Comparison of ENCODE assay signal across 9 mouse cellular contexts in the genomic region with DNA sequence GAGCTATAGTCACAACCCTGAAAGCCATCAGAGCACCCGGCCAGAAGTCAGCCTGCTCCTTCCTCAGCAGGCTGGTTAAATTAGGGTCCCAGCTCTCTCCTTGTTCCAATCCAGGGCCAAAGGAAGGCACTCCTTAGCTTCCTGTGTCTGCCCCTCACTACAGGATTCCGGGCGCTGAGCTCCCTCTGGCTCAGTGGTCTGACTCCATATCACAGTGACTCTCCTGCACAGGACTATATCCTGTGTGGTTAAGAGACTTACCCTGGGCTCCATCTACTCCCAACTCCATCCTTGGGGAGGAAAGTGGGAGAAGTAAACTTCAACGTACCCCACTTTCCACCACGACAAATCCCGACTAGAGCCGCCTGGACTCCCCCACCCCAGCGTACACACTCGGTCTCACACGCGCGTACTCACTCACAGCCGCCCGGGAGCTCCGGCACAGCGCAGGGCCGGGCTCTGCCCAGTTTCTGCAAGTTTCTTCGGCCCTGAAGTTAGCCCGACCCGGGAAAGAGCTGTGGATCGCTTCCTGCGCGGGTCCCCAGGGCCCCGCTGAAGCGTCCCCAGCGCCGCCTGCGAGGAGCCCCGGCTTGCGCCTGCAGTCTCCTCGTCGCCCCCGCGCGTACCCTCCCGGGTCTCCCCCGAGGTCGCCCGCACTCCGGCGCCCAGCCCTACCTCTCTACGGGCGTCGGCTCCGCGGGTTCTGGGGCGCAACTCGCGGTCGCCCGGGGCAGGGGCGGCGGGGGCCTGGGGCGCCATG. TPM values are rescaled to one million over a fixed set of nuclear protein-coding genes. Genes with fewer than 3 reads are reported as not detected.
DNase-seq lines count a peak whose midpoint lies in the region; ATAC-seq lines count a peak whose summit lies in the region.
"Had no signal": no experiment of that assay in that cellular context is flagged by ENCODE, and none has a peak within 500 bp of the region (broad histone marks: within the 10 kb centered on the region; RNA-seq: fewer than 3 reads in every experiment).

No protein-coding gene starts in this region.

- DNase-seq in adrenal gland, adult (ENCODE audit: inconsistent age in 2 of 2, low spot score in 1 of 2): peak; percentile 50 to 81
- DNase-seq in adrenal gland, adult 8-10 months: no peak
- peak; percentile 17 to 26 for DNase-seq in urinary bladder, postnatal 36 days (ENCODE audit: low spot score in 2 of 2)
- DNase-seq in urinary bladder, postnatal 10 days (ENCODE audit: low spot score): no peak
- peak; percentile 59 for DNase-seq in lung, postnatal 10 days

- peak overlapping the region; percentile 90 for H3K9ac ChIP-seq in forebrain, embryonic 16.5 days (replicated peaks; ENCODE audit: low read depth, low read length)
- H3K9ac ChIP-seq in hindbrain, embryonic 16.5 days (ENCODE audit: low read depth, low read length): peak overlapping the region; percentile 79
- H3K9ac ChIP-seq in stomach, embryonic 14.5 days (replicated peaks; ENCODE audit: low read depth, low read length): peak overlapping the region; percentile 98

- H3K36me3 ChIP-seq in forebrain, embryonic 16.5 days (ENCODE audit: control insufficient read depth, insufficient read depth): no peaks in the 10 kb centered on the region
- no peaks in the 10 kb centered on the region for H3K36me3 ChIP-seq in hindbrain, embryonic 16.5 days (ENCODE audit: control insufficient read depth, insufficient read depth, low read length)
- no peaks in the 10 kb centered on the region for H3K36me3 ChIP-seq in stomach, embryonic 14.5 days (ENCODE audit: control insufficient read depth, insufficient read depth, low read length)

- H3K9me3 ChIP-seq in forebrain, embryonic 16.5 days (ENCODE audit: control insufficient read depth, low read length): no peaks in the 10 kb centered on the region
- no peaks in the 10 kb centered on the region for H3K9me3 ChIP-seq in hindbrain, embryonic 16.5 days (ENCODE audit: control insufficient read depth, low read length)
- no peaks in the 10 kb centered on the region for H3K9me3 ChIP-seq in stomach, embryonic 14.5 days (ENCODE audit: control insufficient read depth, low read depth, low read length)

- no peaks in the 10 kb centered on the region for H3K27me3 ChIP-seq in forebrain, embryonic 16.5 days (replicated peaks; ENCODE audit: control insufficient read depth, insufficient read depth, low read length)
- no peaks in the 10 kb centered on the region for H3K27me3 ChIP-seq in hindbrain, embryonic 16.5 days (replicated peaks; ENCODE audit: control insufficient read depth, insufficient read depth, low read length)
- no peaks in the 10 kb centered on the region for H3K27me3 ChIP-seq in stomach, embryonic 14.5 days (ENCODE audit: control insufficient read depth, insufficient read depth, low read length)

- H3K27ac ChIP-seq in forebrain, embryonic 16.5 days (ENCODE audit: low read length): peak overlapping the region; percentile 76
- H3K27ac ChIP-seq in hindbrain, embryonic 16.5 days (ENCODE audit: low read depth, low read length): peak overlapping the region; percentile 93
- H3K27ac ChIP-seq in stomach, embryonic 14.5 days (ENCODE audit: low read length): peak overlapping the region; percentile 94

- H3K4me3 ChIP-seq in forebrain, embryonic 16.5 days (replicated peaks; ENCODE audit: low read length): peak overlapping the region; percentile 64
- H3K4me3 ChIP-seq in hindbrain, embryonic 16.5 days (ENCODE audit: low read length): peak overlapping the region; percentile 66
- peak overlapping the region; percentile 86 for H3K4me3 ChIP-seq in stomach, embryonic 14.5 days (ENCODE audit: low read depth, low read length)

- peak; percentile 74 for ATAC-seq in forebrain, embryonic 16.5 days
- peak; percentile 69 for ATAC-seq in hindbrain, embryonic 16.5 days
- peak; percentile 64 for ATAC-seq in stomach, embryonic 14.5 days (ENCODE audit: insufficient number of reproducible peaks, insufficient read depth, low FRiP score, low read depth)

- WGBS in forebrain, embryonic 16.5 days: under 1% methylated on average over 43 of the region's 54 CpGs
- 0% methylated on average over 36 of the region's 54 CpGs for WGBS in hindbrain, embryonic 16.5 days
- under 1% methylated on average over 48 of the region's 54 CpGs for WGBS in stomach, embryonic 14.5 days

- H3K4me2 ChIP-seq in forebrain, embryonic 16.5 days (ENCODE audit: low read length): peak overlapping the region; percentile 53
- peak overlapping the region; percentile 64 for H3K4me2 ChIP-seq in hindbrain, embryonic 16.5 days (ENCODE audit: low read length)
- peak overlapping the region; percentile 75 for H3K4me2 ChIP-seq in stomach, embryonic 14.5 days (replicated peaks; ENCODE audit: low read depth, low read length)

- H3K4me1 ChIP-seq in forebrain, embryonic 16.5 days (replicated peaks; ENCODE audit: control insufficient read depth, insufficient read depth, low read length): peaks cover 33% of the 10 kb centered on the region
- peaks cover 32% of the 10 kb centered on the region for H3K4me1 ChIP-seq in hindbrain, embryonic 16.5 days (ENCODE audit: control insufficient read depth, insufficient read depth, low read depth, low read length)
- peaks cover 29% of the 10 kb centered on the region for H3K4me1 ChIP-seq in stomach, embryonic 14.5 days (ENCODE audit: control insufficient read depth, insufficient read depth, low read length)

RNA-seq across cellular contexts. Expression of gene Dennd2a, which starts 0.6 kb away (rescaled TPM):
- 10 to 100 TPM in 2 of 4 experiments, 1 to 10 TPM in 2; 7.3 to 14.8 (median 10.4) TPM for total RNA-seq in adrenal gland, adult 8-10 months (2022)
- 12.0 and 13.1 TPM in 2 replicates for polyA plus RNA-seq in forebrain, embryonic 16.5 days (2015; fragmentation: Nextera tagmentation; extraction: Ambion mirVana)
- 12.8 and 17.6 TPM in 2 replicates for polyA plus RNA-seq in hindbrain, embryonic 16.5 days (2015; fragmentation: Nextera tagmentation; extraction: Ambion mirVana)
- polyA plus RNA-seq in stomach, embryonic 14.5 days (2014; fragmentation: Nextera tagmentation; extraction: Ambion mirVana): 22.2 and 23.6 TPM in 2 replicates

RNA-seq across cellular contexts. Expression of gene Adck2, which starts 16.6 kb away (rescaled TPM):
- 10 to 100 TPM; 22.2 to 38.8 (median 34.5) TPM for total RNA-seq in adrenal gland, adult 8-10 months (2022)
- polyA plus RNA-seq in forebrain, embryonic 16.5 days (2015; fragmentation: Nextera tagmentation; extraction: Ambion mirVana): 50.3 and 50.5 TPM in 2 replicates
- 42.6 and 47.9 TPM in 2 replicates for polyA plus RNA-seq in hindbrain, embryonic 16.5 days (2015; fragmentation: Nextera tagmentation; extraction: Ambion mirVana)
- 28.1 and 29.5 TPM in 2 replicates for polyA plus RNA-seq in stomach, embryonic 14.5 days (2014; fragmentation: Nextera tagmentation; extraction: Ambion mirVana)

RNA-seq across cellular contexts. Expression of gene Gm42420, which starts 28.5 kb away (rescaled TPM):
- total RNA-seq in adrenal gland, adult 8-10 months (2022): 1 to 10 TPM in 1 of 4 experiments, under 1 TPM in 2, not detected in 1; 0.62 to 1.3 (median 0.75) TPM
- not detected in 2 replicates for polyA plus RNA-seq in forebrain, embryonic 16.5 days (2015; fragmentation: Nextera tagmentation; extraction: Ambion mirVana)
- polyA plus RNA-seq in hindbrain, embryonic 16.5 days (2015; fragmentation: Nextera tagmentation; extraction: Ambion mirVana): 1.6 and 1.9 TPM in 2 replicates
- polyA plus RNA-seq in stomach, embryonic 14.5 days (2014; fragmentation: Nextera tagmentation; extraction: Ambion mirVana): 0.50 and 0.62 TPM in 2 replicates
- total RNA-seq: gastrocnemius, postnatal 4 days had no signal

RNA-seq across cellular contexts. Expression of gene Ndufb2, which starts 35.3 kb away (rescaled TPM):
- 100 to 1,000 TPM; 161 to 197 (median 187) TPM for total RNA-seq in adrenal gland, adult 8-10 months (2022)
- polyA plus RNA-seq in forebrain, embryonic 16.5 days (2015; fragmentation: Nextera tagmentation; extraction: Ambion mirVana): 318 and 322 TPM in 2 replicates
- 482 and 563 TPM in 2 replicates for polyA plus RNA-seq in hindbrain, embryonic 16.5 days (2015; fragmentation: Nextera tagmentation; extraction: Ambion mirVana)
- 337 and 395 TPM in 2 replicates for polyA plus RNA-seq in stomach, embryonic 14.5 days (2014; fragmentation: Nextera tagmentation; extraction: Ambion mirVana)

Comparison
In these comparisons a context has a peak if more than half of its experiments do, and no peak if none do; other contexts are left out.
1. DNase-seq: peak in adrenal gland, adult (2 of 2), urinary bladder, postnatal 36 days (2 of 2) and lung, postnatal 10 days (single experiment); none in adrenal gland, adult 8-10 months (single experiment) and urinary bladder, postnatal 10 days (single experiment).
2. Peak in every context shown above with its lines, with median percentiles within 50 percentile points of each other: ATAC-seq, H3K27ac ChIP-seq, H3K4me2 ChIP-seq, H3K4me3 ChIP-seq and H3K9ac ChIP-seq.